Mouse (Mus musculus): ENCODE measurements around the gene Sirt6. TPM values are rescaled to one million over a fixed set of nuclear protein-coding genes. Genes with fewer than 3 reads are reported as not detected.
"Not testable (repeated sequence)": the region's sequence is repeated elsewhere in the genome, so short reads cannot be mapped to it uniquely, and the experiment has no call there.

Gene Sirt6
- polyA plus RNA-seq (2014; fragmentation: Nextera tagmentation; extraction: Ambion mirVana): 46.2 and 46.5 TPM in 2 replicates

GRCm38 (mm10) chr10:81626994-81627835 lies at the start of gene Sirt6:
Gene Sirt6 (minus strand): TSS chr10:81627797.
- 7% methylated on average over 40 of the region's 40 CpGs for WGBS
- ATAC-seq (ENCODE audit: insufficient number of reproducible peaks, low FRiP score, low TSS enrichment, low read depth): peak; percentile 81; the same call in 1 of the 2 replicates
- peak within 1 kb of the TSS; percentile 71 for H3K4me3 ChIP-seq (ENCODE audit: low read depth, low read length)

GRCm38 (mm10) chr10:81656174-81656573 lies 28.6 kb upstream of the Sirt6 start:
- Histone ChIP-seq H3K9ac (ENCODE audit: low read length) (no peak overlapping the region), H3K4me3 (ENCODE audit: low read depth, low read length) (no peak overlapping the region), H3K9me3 (ENCODE audit: control insufficient read depth, low read length) (peaks cover 3% of the 10 kb centered on the region; the same call in 1 of the 2 replicates), H3K4me2 (ENCODE audit: low read depth, severe bottlenecking) (no peak overlapping the region), H3K27ac (replicated peaks; ENCODE audit: low read depth, low read length) (no peak overlapping the region), H3K4me1 (ENCODE audit: control insufficient read depth, insufficient read depth, low read length) (no peaks in the 10 kb centered on the region), H3K36me3 (ENCODE audit: control insufficient read depth, insufficient read depth, low read length) (peaks cover 2% of the 10 kb centered on the region; the same call in 1 of the 2 replicates), H3K27me3 (ENCODE audit: control insufficient read depth, insufficient read depth, low read length) (no peaks in the 10 kb centered on the region)
- ATAC-seq (ENCODE audit: insufficient number of reproducible peaks, low FRiP score, low TSS enrichment, low read depth) (no peak), DNase-seq (ENCODE audit: low spot score) (no peak)
- 92% methylated on average over 2 of the region's 2 CpGs for WGBS

More at GRCm38 (mm10) chr10:81626994-81627835, at the start of gene Sirt6:
- H3K27me3 ChIP-seq (ENCODE audit: control insufficient read depth, insufficient read depth, low read length): no peaks in the 10 kb centered on the region
- H3K9ac ChIP-seq (ENCODE audit: low read length): peak within 1 kb of the TSS; percentile 85
- H3K4me2 ChIP-seq (ENCODE audit: low read depth, severe bottlenecking): peak within 1 kb of the TSS; percentile 83
- peak; percentile 94 for DNase-seq (ENCODE audit: low spot score)
- H3K36me3 ChIP-seq (ENCODE audit: control insufficient read depth, insufficient read depth, low read length): peaks cover 4% of the 10 kb centered on the region; the same call in 1 of the 2 replicates
- peak within 1 kb of the TSS; percentile 84 for H3K27ac ChIP-seq (replicated peaks; ENCODE audit: low read depth, low read length)
- H3K9me3 ChIP-seq (ENCODE audit: control insufficient read depth, low read length): no peaks in the 10 kb centered on the region
- H3K4me1 ChIP-seq (ENCODE audit: control insufficient read depth, insufficient read depth, low read length): peaks cover 5% of the 10 kb centered on the region

- ATAC-seq (ENCODE audit: insufficient number of reproducible peaks, low FRiP score, low TSS enrichment, low read depth): no peak
- Histone ChIP-seq H3K4me2 (ENCODE audit: low read depth, severe bottlenecking) (no peak overlapping the region), H3K36me3 (ENCODE audit: control insufficient read depth, insufficient read depth, low read length) (peaks cover 5% of the 10 kb centered on the region), H3K27ac (replicated peaks; ENCODE audit: low read depth, low read length) (no peak overlapping the region), H3K27me3 (ENCODE audit: control insufficient read depth, insufficient read depth, low read length) (no peaks in the 10 kb centered on the region), H3K4me3 (ENCODE audit: low read depth, low read length) (no peak overlapping the region), H3K9me3 (ENCODE audit: control insufficient read depth, low read length) (peaks cover 3% of the 10 kb centered on the region; the same call in 1 of the 2 replicates), H3K4me1 (ENCODE audit: control insufficient read depth, insufficient read depth, low read length) (no peaks in the 10 kb centered on the region), H3K9ac (ENCODE audit: low read length) (no peak overlapping the region)
- no peak for DNase-seq (ENCODE audit: low spot score)
- 91% methylated on average over 10 of the region's 10 CpGs for WGBS
These were observed 27.6 kb upstream of the Sirt6 start for GRCm38 (mm10) chr10:81655178-81655577.

GRCm38 (mm10) chr10:81648803-81649775 lies 21.5 kb upstream of the Sirt6 start, which contains the start of gene Gm10778:
Gene Gm10778 (plus strand): TSS chr10:81649059.
- H3K9ac ChIP-seq (ENCODE audit: low read length): peak within 1 kb of the TSS; percentile 67
- DNase-seq (ENCODE audit: low spot score): peak; percentile 93
- H3K4me2 ChIP-seq (ENCODE audit: low read depth, severe bottlenecking): peak within 1 kb of the TSS; percentile 43
- peak within 1 kb of the TSS; percentile 52 for H3K4me3 ChIP-seq (ENCODE audit: low read depth, low read length)
- peak; percentile 87 for ATAC-seq (ENCODE audit: insufficient number of reproducible peaks, low FRiP score, low TSS enrichment, low read depth)
- not testable (repeated sequence) for H3K4me1 ChIP-seq (ENCODE audit: control insufficient read depth, insufficient read depth, low read length); H3K36me3 ChIP-seq (ENCODE audit: control insufficient read depth, insufficient read depth, low read length); H3K27ac ChIP-seq (replicated peaks; ENCODE audit: low read depth, low read length); H3K27me3 ChIP-seq (ENCODE audit: control insufficient read depth, insufficient read depth, low read length); H3K9me3 ChIP-seq (ENCODE audit: control insufficient read depth, low read length)
- 6% methylated on average over 29 of the region's 52 CpGs for WGBS

DNA sequence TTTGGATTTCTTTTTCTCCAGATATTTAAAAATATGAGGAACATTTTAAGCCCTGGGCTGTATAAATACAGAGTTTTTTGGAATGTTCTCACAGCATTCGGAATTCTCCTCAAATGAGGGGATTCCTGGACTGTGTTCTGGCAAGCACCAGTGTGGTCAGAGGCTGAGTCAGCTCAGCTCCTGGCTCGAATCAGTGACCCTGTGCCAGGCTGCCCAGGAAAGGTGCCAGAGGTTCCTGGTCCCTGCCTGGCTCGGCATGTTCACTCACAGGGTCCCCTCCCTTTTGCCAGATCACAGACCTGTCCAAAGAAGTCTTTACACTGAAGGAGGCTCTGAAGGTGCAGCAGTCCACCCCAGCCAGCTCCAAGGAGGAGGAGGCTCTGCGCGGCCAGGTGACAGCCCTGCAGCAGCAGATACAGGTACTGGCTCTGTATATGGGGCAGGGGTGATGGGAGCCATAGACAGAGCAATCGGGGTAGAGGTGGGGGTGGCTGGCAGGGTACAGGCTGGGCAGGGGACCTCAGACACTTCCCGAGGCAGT lies 18.5 kb upstream of the Sirt6 start:
- Histone ChIP-seq H3K27me3 (ENCODE audit: control insufficient read depth, insufficient read depth, low read length) (no peaks in the 10 kb centered on the region), H3K9ac (ENCODE audit: low read length) (no peak overlapping the region), H3K9me3 (ENCODE audit: control insufficient read depth, low read length) (no peaks in the 10 kb centered on the region), H3K27ac (replicated peaks; ENCODE audit: low read depth, low read length) (no peak overlapping the region), H3K4me3 (ENCODE audit: low read depth, low read length) (no peak overlapping the region), H3K4me2 (ENCODE audit: low read depth, severe bottlenecking) (no peak overlapping the region), H3K36me3 (ENCODE audit: control insufficient read depth, insufficient read depth, low read length) (peaks cover 2% of the 10 kb centered on the region; the same call in 1 of the 2 replicates), H3K4me1 (ENCODE audit: control insufficient read depth, insufficient read depth, low read length) (peaks cover 10% of the 10 kb centered on the region)
- ATAC-seq (ENCODE audit: insufficient number of reproducible peaks, low FRiP score, low TSS enrichment, low read depth): no peak
- WGBS: 79% methylated on average over 7 of the region's 7 CpGs
- no peak for DNase-seq (ENCODE audit: low spot score)

DNA sequence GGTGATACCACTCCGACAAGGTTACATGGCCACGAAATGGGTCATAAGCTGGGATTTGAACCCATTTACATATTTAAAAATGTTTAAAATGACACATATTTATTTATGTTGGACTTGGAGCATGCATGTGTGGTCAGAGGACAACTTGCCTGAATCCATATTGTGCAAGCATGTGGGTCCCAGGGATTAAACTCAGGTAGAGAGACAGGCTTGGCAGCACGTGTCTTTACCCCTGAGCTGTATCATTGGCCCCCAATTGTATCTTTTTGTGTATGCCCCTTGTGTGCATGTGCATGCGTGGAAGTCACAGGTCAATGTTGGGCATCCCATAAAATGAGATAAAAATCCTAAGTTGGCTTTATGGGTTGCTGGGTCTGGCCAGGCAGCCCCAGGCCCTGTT lies 17.8 kb upstream of the Sirt6 start:
- no peaks in the 10 kb centered on the region for H3K9me3 ChIP-seq (ENCODE audit: control insufficient read depth, low read length)
- whole genome bisulfite sequencing: 88% methylated on average over 4 of the region's 4 CpGs
- H3K4me1 ChIP-seq (ENCODE audit: control insufficient read depth, insufficient read depth, low read length): peaks cover 10% of the 10 kb centered on the region
- no peak overlapping the region for H3K4me2 ChIP-seq (ENCODE audit: low read depth, severe bottlenecking)
- DNase-seq (ENCODE audit: low spot score) (no peak), ATAC-seq (ENCODE audit: insufficient number of reproducible peaks, low FRiP score, low TSS enrichment, low read depth) (no peak)
- no peak overlapping the region for H3K27ac ChIP-seq (replicated peaks; ENCODE audit: low read depth, low read length)
- no peak overlapping the region for H3K4me3 ChIP-seq (ENCODE audit: low read depth, low read length)
- H3K9ac ChIP-seq (ENCODE audit: low read length): no peak overlapping the region
- no peaks in the 10 kb centered on the region for H3K36me3 ChIP-seq (ENCODE audit: control insufficient read depth, insufficient read depth, low read length)
- H3K27me3 ChIP-seq (ENCODE audit: control insufficient read depth, insufficient read depth, low read length): no peaks in the 10 kb centered on the region

DNA sequence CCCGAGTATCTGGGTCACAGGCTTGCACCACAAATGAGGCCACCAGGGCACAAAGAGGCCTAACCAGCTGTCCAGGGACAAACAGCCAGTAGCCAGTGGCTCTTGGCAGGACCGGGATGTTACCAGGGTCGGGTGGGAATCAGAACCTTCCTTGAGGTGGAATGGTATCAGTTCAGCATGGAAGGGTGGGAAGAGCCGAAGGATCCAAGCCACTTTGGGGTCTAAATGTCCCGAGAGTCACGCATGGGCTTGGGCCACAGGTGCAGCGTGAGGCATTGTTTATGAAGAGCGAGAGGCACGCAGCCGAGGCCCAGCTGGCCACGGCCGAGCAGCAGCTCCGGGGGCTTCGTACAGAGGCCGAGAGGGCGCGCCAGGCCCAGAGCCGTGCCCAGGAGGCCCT lies 17.1 kb upstream of the Sirt6 start:
- H3K4me1 ChIP-seq (ENCODE audit: control insufficient read depth, insufficient read depth, low read length): peaks cover 10% of the 10 kb centered on the region

GRCm38 (mm10) chr10:81644162-81644561 lies 16.6 kb upstream of the Sirt6 start:
- Histone ChIP-seq H3K36me3 (ENCODE audit: control insufficient read depth, insufficient read depth, low read length) (no peaks in the 10 kb centered on the region), H3K9me3 (ENCODE audit: control insufficient read depth, low read length) (no peaks in the 10 kb centered on the region), H3K27me3 (ENCODE audit: control insufficient read depth, insufficient read depth, low read length) (no peaks in the 10 kb centered on the region), H3K27ac (replicated peaks; ENCODE audit: low read depth, low read length) (no peak overlapping the region), H3K4me1 (ENCODE audit: control insufficient read depth, insufficient read depth, low read length) (peaks cover 10% of the 10 kb centered on the region), H3K4me3 (ENCODE audit: low read depth, low read length) (peak overlapping the region; percentile 60), H3K9ac (ENCODE audit: low read length) (peak overlapping the region; percentile 80), H3K4me2 (ENCODE audit: low read depth, severe bottlenecking) (peak overlapping the region; percentile 61)
- 55% methylated on average over 2 of the region's 2 CpGs for WGBS
- no peak for DNase-seq (ENCODE audit: low spot score)
- ATAC-seq (ENCODE audit: insufficient number of reproducible peaks, low FRiP score, low TSS enrichment, low read depth): no peak

More for the DNA sequence above, 17.1 kb upstream of the Sirt6 start:
- Histone ChIP-seq H3K27me3 (ENCODE audit: control insufficient read depth, insufficient read depth, low read length) (no peaks in the 10 kb centered on the region), H3K9me3 (ENCODE audit: control insufficient read depth, low read length) (no peaks in the 10 kb centered on the region), H3K4me2 (ENCODE audit: low read depth, severe bottlenecking) (no peak overlapping the region), H3K36me3 (ENCODE audit: control insufficient read depth, insufficient read depth, low read length) (no peaks in the 10 kb centered on the region), H3K9ac (ENCODE audit: low read length) (no peak overlapping the region), H3K4me3 (ENCODE audit: low read depth, low read length) (no peak overlapping the region; the same call in 1 of the 2 replicates), H3K27ac (replicated peaks; ENCODE audit: low read depth, low read length) (no peak overlapping the region)
- no peak for DNase-seq (ENCODE audit: low spot score)
- WGBS: 93% methylated on average over 18 of the region's 18 CpGs
- ATAC-seq (ENCODE audit: insufficient number of reproducible peaks, low FRiP score, low TSS enrichment, low read depth): no peak
